Mouse (Mus musculus): ENCODE data around the gene Plcd1.

DNA sequence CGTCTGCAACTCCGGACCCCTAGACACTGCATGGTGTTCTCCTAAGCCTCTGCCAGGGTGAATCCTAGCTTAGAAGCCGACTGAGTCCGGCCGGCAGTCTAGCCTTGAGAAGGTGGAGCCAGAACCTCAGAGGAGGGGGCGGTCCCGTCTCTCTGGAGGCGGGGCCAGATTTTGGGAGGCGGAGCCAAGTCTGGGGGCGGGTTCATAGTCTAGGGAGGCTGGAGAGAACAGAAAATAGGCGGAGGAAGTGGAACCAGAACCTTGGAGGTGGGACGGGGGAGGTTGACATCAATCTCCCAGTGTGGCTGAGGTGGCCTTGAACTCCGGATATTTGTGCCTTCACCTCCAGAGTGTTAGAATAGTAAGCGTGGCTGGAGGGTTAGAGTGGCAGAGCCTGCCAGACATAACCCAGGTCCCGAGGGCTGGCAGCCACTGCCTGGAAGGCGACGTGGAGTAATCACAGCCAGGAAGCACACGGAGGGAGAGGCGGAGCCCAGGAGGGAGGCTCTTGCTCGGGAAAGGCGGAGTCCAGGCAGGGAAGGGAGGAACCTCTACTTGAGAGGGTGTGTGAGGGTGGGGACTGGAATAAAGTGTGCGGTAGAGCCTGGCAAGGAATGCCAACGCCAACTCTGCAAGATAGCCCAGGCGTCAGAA is 5.0 kb downstream of the Plcd1 start:
- TF ChIP-seq EP300 (optimal IDR thresholded peaks at IDR 0.05) (no peak), CTCF (IDR thresholded peaks at IDR 0.05; ENCODE audit: low read depth) (no peak)

Data from stomach, postnatal 0 days (tissue).